Mouse (Mus musculus) CH12.LX (cell line): ENCODE measurements around the gene Gas2l2.

Experiments used
- BHLHE40 ChIP-seq: IDR thresholded peaks from 2 replicates; pipeline ENCODE4 v1.6.1; 2011; ENCODE audit warnings: mild to moderate bottlenecking, low read depth, low read length, improper control_type of control experiment
- CTCF ChIP-seq, 2 experiments: IDR thresholded peaks in 1 of 2; conservative IDR thresholded peaks in 1 of 2; 2 replicates each; pipeline ENCODE4 v1.5.1; 2011 to 2012; ENCODE audit warnings: low read depth in 2 of 2, low read length in 2 of 2, improper control_type of control experiment in 1 of 2, inconsistent platforms in 1 of 2, mild to moderate bottlenecking in 1 of 2, moderate library complexity in 1 of 2
- E2F4 ChIP-seq: IDR thresholded peaks from 2 replicates; pipeline ENCODE4 v1.6.1; 2011; ENCODE audit warnings: low read depth, low read length, improper control_type of control experiment; ENCODE audit not compliant: insufficient replicate concordance
- ELF1 ChIP-seq: IDR thresholded peaks from 2 replicates; pipeline ENCODE4 v1.6.1; 2014; ENCODE audit warnings: low read depth, mild to moderate bottlenecking, inconsistent platforms, low read length, improper control_type of control experiment
- EP300 ChIP-seq: IDR thresholded peaks from 2 replicates; pipeline ENCODE4 v1.6.1; 2011; ENCODE audit warnings: low read length, improper control_type of control experiment
- IRF4 ChIP-seq: IDR thresholded peaks from 2 replicates; pipeline ENCODE4 v1.6.1; 2014; ENCODE audit warnings: low read depth, mild to moderate bottlenecking, inconsistent platforms, low read length, improper control_type of control experiment
- JUND ChIP-seq: conservative IDR thresholded peaks from 2 replicates; pipeline ENCODE4 v1.6.1; 2011; ENCODE audit warnings: low read depth, low read length, improper control_type of control experiment
- MAFK ChIP-seq: IDR thresholded peaks from 2 replicates; pipeline ENCODE4 v1.6.1; 2011; ENCODE audit warnings: low read length, improper control_type of control experiment; ENCODE audit not compliant: insufficient replicate concordance
- MAX ChIP-seq: IDR thresholded peaks from 2 replicates; pipeline ENCODE4 v1.6.1; 2011; ENCODE audit warnings: low read length, improper control_type of control experiment
- POLR2A ChIP-seq: IDR thresholded peaks from 2 replicates; pipeline ENCODE4 v1.6.1; 2011; ENCODE audit warnings: low read depth, mild to moderate bottlenecking, improper control_type of control experiment, low read length
- POLR2AphosphoS2 ChIP-seq: IDR thresholded peaks from 2 replicates; pipeline ENCODE4 v1.6.1; 2011; ENCODE audit warnings: low read depth, low read length, improper control_type of control experiment
- USF1 ChIP-seq: IDR thresholded peaks from 2 replicates; pipeline ENCODE4 v1.6.1; 2014; ENCODE audit warnings: low read depth, mild to moderate bottlenecking, inconsistent platforms, low read length, improper control_type of control experiment
- USF2 ChIP-seq: conservative IDR thresholded peaks from 2 replicates; pipeline ENCODE4 v1.6.1; 2011; ENCODE audit warnings: low read depth, low read length, improper control_type of control experiment
- ZC3H11A ChIP-seq: IDR thresholded peaks from 2 replicates; pipeline ENCODE4 v1.6.1; 2012; ENCODE audit warnings: low read depth, mild to moderate bottlenecking, inconsistent platforms, low read length, improper control_type of control experiment

DNA sequence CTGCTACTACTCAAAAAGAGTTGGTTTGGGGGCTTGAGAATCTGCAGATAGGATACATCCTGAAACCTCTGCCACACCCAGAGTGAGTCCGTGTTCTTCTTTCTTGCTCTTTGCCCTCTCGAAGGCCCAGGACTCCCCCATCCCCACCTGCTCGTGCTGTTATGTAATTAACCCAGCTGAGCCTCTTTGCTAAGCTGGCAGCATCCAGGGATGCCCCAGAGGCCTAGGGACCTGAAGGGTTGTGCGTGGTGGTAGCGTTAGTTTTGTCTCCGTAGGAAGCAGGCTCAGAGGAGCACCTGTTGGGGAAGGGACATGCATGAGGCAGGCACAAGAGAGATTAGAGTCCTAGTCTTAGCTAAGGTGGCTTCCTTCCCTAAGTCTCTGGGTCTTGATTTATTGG is 18.7 kb downstream of the Gas2l2 start:
- TF ChIP-seq POLR2A (no peak), IRF4 (no peak), CTCF (conservative IDR thresholded peaks at IDR 0.05 in 1 of 2, IDR thresholded peaks at IDR 0.05 in 1 of 2; ENCODE audit: low read depth in 2 of 2, low read length in 2 of 2) (no peak), EP300 (no peak), USF2 (no peak), POLR2AphosphoS2 (no peak), JUND (no peak), MAFK (no peak), ELF1 (no peak), ZC3H11A (no peak), BHLHE40 (0 out of 2 replicates have a peak, but pooled peaks have one; percentile 8), E2F4 (no peak), USF1 (no peak), MAX (no peak)
